Comparison of ENCODE assay signal across 9 mouse cellular contexts in genomic region chr4:119109640-119110039, GRCm38 (mm10). TPM values are rescaled to one million over a fixed set of nuclear protein-coding genes. Genes with fewer than 3 reads are reported as not detected.
DNase-seq lines count a peak whose midpoint lies in the region; ATAC-seq and TF ChIP-seq lines count a peak whose summit lies in the region.
"Had no signal": no experiment of that assay in that cellular context is flagged by ENCODE, and none has a peak within 500 bp of the region (broad histone marks: within the 10 kb centered on the region; RNA-seq: fewer than 3 reads in every experiment).

No protein-coding gene starts in this region.

- TF ChIP-seq EP300 in MEL (IDR thresholded peaks at IDR 0.05; ENCODE audit: low read depth in 1 of 2, low read length in 2 of 2) = no peak

- intact Hi-C loops in heart, postnatal 14 days (cut with DNase I) = no loop called here

- H3K4me3 ChIP-seq in heart, embryonic 16.5 days (ENCODE audit: low read length) = peak overlapping the region; percentile 73
- peak overlapping the region; percentile 74 to 98 for H3K4me3 ChIP-seq in MEL (ENCODE audit: control insufficient read depth in 1 of 2, insufficient read depth in 1 of 2, low read depth in 2 of 2, low read length in 2 of 2)
- peak overlapping the region; percentile 91 for H3K4me3 ChIP-seq in hindbrain, embryonic 10.5 days
- peak overlapping the region; percentile 89 for H3K4me3 ChIP-seq in midbrain, embryonic 10.5 days

- no peak for TF ChIP-seq CTCF in MEL (IDR thresholded peaks at IDR 0.05 in 2 of 3, conservative IDR thresholded peaks at IDR 0.05 in 1 of 3; ENCODE audit: control insufficient read depth in 1 of 3, insufficient read depth in 1 of 3, low read depth in 2 of 3, low read length in 3 of 3, poor library complexity in 1 of 3, severe bottlenecking in 1 of 3)

- peak overlapping the region; percentile 96 for H3K9ac ChIP-seq in heart, embryonic 16.5 days (ENCODE audit: low read length)
- peak overlapping the region; percentile 73 for H3K9ac ChIP-seq in MEL (ENCODE audit: control insufficient read depth, low read depth, low read length, poor library complexity, severe bottlenecking)

- H3K4me2 ChIP-seq in heart, embryonic 16.5 days (ENCODE audit: low read depth, low read length) = peak overlapping the region; percentile 84

- no peaks in the 10 kb centered on the region; the same call in 1 of the 2 replicates for H3K36me3 ChIP-seq in heart, embryonic 16.5 days (ENCODE audit: control insufficient read depth, insufficient read depth)
- H3K36me3 ChIP-seq in MEL (ENCODE audit: control insufficient read depth in 1 of 2, insufficient read depth in 2 of 2, low read length in 2 of 2) = peaks cover 0 to 9% of the 10 kb centered on the region in 2 experiments; a peak in 3 of 4 replicates
- H3K36me3 ChIP-seq in hindbrain, embryonic 10.5 days = peaks cover 37% of the 10 kb centered on the region
- H3K36me3 ChIP-seq in midbrain, embryonic 10.5 days = peaks cover 38% of the 10 kb centered on the region

- no peaks in the 10 kb centered on the region for H3K9me3 ChIP-seq in heart, embryonic 16.5 days (replicated peaks; ENCODE audit: control insufficient read depth, low read length)
- H3K9me3 ChIP-seq in MEL (replicated peaks; ENCODE audit: insufficient read depth, low read length) = no peaks in the 10 kb centered on the region
- H3K9me3 ChIP-seq in hindbrain, embryonic 10.5 days = no peaks in the 10 kb centered on the region
- H3K9me3 ChIP-seq in midbrain, embryonic 10.5 days (replicated peaks) = no peaks in the 10 kb centered on the region

- WGBS in heart, embryonic 16.5 days = 11% methylated on average over 11 of the region's 11 CpGs
- 7% methylated on average over 11 of the region's 11 CpGs for WGBS in hindbrain, embryonic 10.5 days
- 5% methylated on average over 11 of the region's 11 CpGs for WGBS in midbrain, embryonic 10.5 days

- no peak for ATAC-seq in heart, embryonic 16.5 days (replicated peaks; ENCODE audit: extremely low read depth, insufficient read depth, low FRiP score)
- no peak for ATAC-seq in erythroid progenitor cell, adult 5-6 weeks (replicated peaks; ENCODE audit: low FRiP score, poor library complexity, severe bottlenecking)
- ATAC-seq in activated CD4-positive, CD25-positive, alpha-beta regulatory T cell, adult 4 months = no peak

- no peak for DNase-seq in heart, postnatal 14 days
- DNase-seq in MEL (ENCODE audit: low read depth, low spot score) = no peak
- DNase-seq in hindbrain, embryonic 10.5 days (ENCODE audit: low spot score) = no peak
- DNase-seq in midbrain, embryonic 10.5 days (ENCODE audit: low spot score) = no peak
- DNase-seq in ovary, adult 18-20 months (ENCODE audit: low spot score) = no peak

- H3K27ac ChIP-seq in heart, embryonic 16.5 days (ENCODE audit: low read length) = peak overlapping the region; percentile 99
- no peak overlapping the region for H3K27ac ChIP-seq in MEL (ENCODE audit: control insufficient read depth, low read depth, low read length)
- peak overlapping the region; percentile 99 for H3K27ac ChIP-seq in hindbrain, embryonic 10.5 days
- peak overlapping the region; percentile 98 for H3K27ac ChIP-seq in midbrain, embryonic 10.5 days (replicated peaks)

- no peak for TF ChIP-seq POLR2A in MEL (IDR thresholded peaks at IDR 0.05; ENCODE audit: control insufficient read depth in 1 of 2, insufficient read depth in 1 of 2, low read depth in 1 of 2, low read length in 2 of 2, poor library complexity in 1 of 2)

- H3K79me2 ChIP-seq in MEL (ENCODE audit: control insufficient read depth, insufficient read depth, low read length, poor library complexity) = peaks cover 13% of the 10 kb centered on the region

- H3K27me3 ChIP-seq in heart, embryonic 16.5 days (ENCODE audit: control insufficient read depth, insufficient read depth, low read length) = no peaks in the 10 kb centered on the region
- no peaks in the 10 kb centered on the region for H3K27me3 ChIP-seq in MEL (ENCODE audit: control insufficient read depth in 1 of 2, insufficient read depth in 2 of 2, low read length in 2 of 2)
- H3K27me3 ChIP-seq in hindbrain, embryonic 10.5 days (ENCODE audit: insufficient read depth, poor library complexity, severe bottlenecking) = 0 out of 2 replicates have a peak, but pooled peaks cover 5% of the 10 kb centered on the region
- no peaks in the 10 kb centered on the region for H3K27me3 ChIP-seq in midbrain, embryonic 10.5 days (ENCODE audit: low read depth, poor library complexity, severe bottlenecking)
- H3K27me3 ChIP-seq: Patski had no signal

- H3K4me1 ChIP-seq in heart, embryonic 16.5 days (ENCODE audit: control insufficient read depth, insufficient read depth, low read length) = peaks cover 61% of the 10 kb centered on the region
- peaks cover 8 to 15% of the 10 kb centered on the region in 2 experiments for H3K4me1 ChIP-seq in MEL (ENCODE audit: control insufficient read depth in 1 of 2, insufficient read depth in 2 of 2, low read length in 2 of 2)
- H3K4me1 ChIP-seq in hindbrain, embryonic 10.5 days (replicated peaks) = peaks cover 91% of the 10 kb centered on the region
- H3K4me1 ChIP-seq in midbrain, embryonic 10.5 days = peaks cover 88% of the 10 kb centered on the region

- TF ChIP-seq RAD21 in MEL (IDR thresholded peaks at IDR 0.05; ENCODE audit: low read depth, low read length) = no peak

TF ChIP-seq in MEL, 35 proteins besides CTCF, POLR2A, EP300 and RAD21:
- TF ChIP-seq MAFK (IDR thresholded peaks at IDR 0.05; ENCODE audit: borderline replicate concordance, low read depth, low read length) (no peak), SMC3 (IDR thresholded peaks at IDR 0.05; ENCODE audit: low read depth, low read length) (no peak), RCOR1 (IDR thresholded peaks at IDR 0.05; ENCODE audit: low read depth, low read length) (no peak), ZKSCAN1 (IDR thresholded peaks at IDR 0.05; ENCODE audit: low read depth, low read length) (no peak), MAZ (IDR thresholded peaks at IDR 0.05; ENCODE audit: low read depth, low read length) (no peak), UBTF (IDR thresholded peaks at IDR 0.05; ENCODE audit: borderline replicate concordance, insufficient read depth, low read depth, low read length) (no peak), USF2 (IDR thresholded peaks at IDR 0.05; ENCODE audit: borderline replicate concordance in 1 of 2, insufficient read depth in 1 of 2, low read depth in 1 of 2, low read length in 2 of 2) (no peak), GATA1 (IDR thresholded peaks at IDR 0.05; ENCODE audit: low read depth, low read length) (no peak), MYC (IDR thresholded peaks at IDR 0.05; ENCODE audit: low read depth, low read length) (no peak)

RNA-seq across cellular contexts. Expression of gene Slc2a1, which starts 1.1 kb away (rescaled TPM):
- 129 and 136 TPM in 2 replicates for polyA plus RNA-seq in heart, embryonic 16.5 days (2015; fragmentation: Nextera tagmentation; extraction: Ambion mirVana)
- total RNA-seq in heart, postnatal 14 days (2021) = 1 to 10 TPM; 6.2 to 8.5 TPM
- total RNA-seq in MEL (2012; rRNA removed) = 15.9 and 47.3 TPM in 2 replicates
- polyA plus RNA-seq in MEL (2012; ENCODE audit: insufficient read depth in 1 of 2, insufficient read length in 2 of 2, low read depth in 1 of 2, low replicate concordance in 2 of 2, missing spikeins in 1 of 2) = 10 to 100 TPM in 1 of 2 experiments, not detected in 1; 99.5 TPM
- 153 and 228 TPM in 2 replicates for polyA plus RNA-seq in hindbrain, embryonic 10.5 days (2016; fragmentation: Nextera tagmentation; extraction: Ambion mirVana)
- 212 and 273 TPM in 2 replicates for polyA plus RNA-seq in midbrain, embryonic 10.5 days (2016; fragmentation: Nextera tagmentation; extraction: Ambion mirVana)
- total RNA-seq in erythroid progenitor cell, adult 5-6 weeks (2015; ENCODE audit: low replicate concordance) = 1.1 and 5.4 TPM in 2 replicates
- 1.0 TPM in 1 of 2 replicates, not detected in the other for total RNA-seq in erythroid progenitor cell, adult 5-6 weeks (2017; ENCODE audit: low replicate concordance)
- polyA plus RNA-seq in activated CD4-positive, CD25-positive, alpha-beta regulatory T cell, adult 4 months (2017; shearing (Covaris generic)) = 10 to 100 TPM; 27.6 to 29.1 TPM
